Mouse (Mus musculus): ENCODE results near the gene Bbs7.

GRCm38 (mm10) chr3:36612687-36613086 lies 590 bp downstream of the Bbs7 start:
- no peak for TF ChIP-seq GATA1 (IDR thresholded peaks at IDR 0.05; ENCODE audit: borderline replicate concordance, low read length)
- TF ChIP-seq FLI1 (IDR thresholded peaks at IDR 0.05; ENCODE audit: low read length): no peak

Data from megakaryocyte, embryonic 14.5 days (primary cell).